Mouse (Mus musculus) heart, embryonic 12.5 days (tissue): Measurements from ENCODE around the gene Vmn2r115. TPM values are rescaled to one million over a fixed set of nuclear protein-coding genes. Genes with fewer than 3 reads are reported as not detected.
"Not testable (repeated sequence)": the region's sequence is repeated elsewhere in the genome, so short reads cannot be mapped to it uniquely, and the experiment has no call there.

Experiments used
- ATAC-seq: fragments of 200-750 bp; cut with Nextera tagmentation; 2 replicates; pipeline ENCODE4 v1.8.0; 2017; ENCODE audit warnings: moderate TSS enrichment, moderate library complexity; ENCODE audit not compliant: insufficient number of reproducible peaks, low FRiP score
- H3K27ac ChIP-seq: fragments of 300-500 bp; sonication (generic); 2 replicates; pipeline ENCODE4 v1.5.1; 2016; ENCODE audit warnings: mild to moderate bottlenecking, moderate library complexity; ENCODE audit not compliant: poor library complexity, severe bottlenecking
- H3K27me3 ChIP-seq: fragments of 300-500 bp; sonication (generic); replicated peaks from 2 replicates; pipeline ENCODE4 v1.6.1; 2016; ENCODE audit warnings: mild to moderate bottlenecking, moderate library complexity
- H3K36me3 ChIP-seq: fragments of 300-500 bp; sonication (generic); 2 replicates; pipeline ENCODE4 v1.6.1; 2016; ENCODE audit warnings: mild to moderate bottlenecking, moderate library complexity
- H3K4me1 ChIP-seq: fragments of 300-500 bp; sonication (generic); replicated peaks from 2 replicates; pipeline ENCODE4 v1.6.1; 2016; ENCODE audit warnings: mild to moderate bottlenecking
- H3K4me2 ChIP-seq: fragments of 300-500 bp; sonication (generic); 2 replicates; pipeline ENCODE4 v1.6.1; 2016; ENCODE audit warnings: mild to moderate bottlenecking, moderate library complexity
- H3K4me3 ChIP-seq: fragments of 300-500 bp; sonication (generic); 2 replicates; pipeline ENCODE4 v1.5.1; 2016; ENCODE audit warnings: mild to moderate bottlenecking
- H3K9ac ChIP-seq: fragments of 300-500 bp; sonication (generic); 2 replicates; pipeline ENCODE4 v1.6.1; 2016; ENCODE audit warnings: mild to moderate bottlenecking, moderate library complexity
- H3K9me3 ChIP-seq: fragments of 300-500 bp; sonication (generic); replicated peaks from 2 replicates; pipeline ENCODE4 v1.6.1; 2016; ENCODE audit warnings: mild to moderate bottlenecking, moderate library complexity
- WGBS: fragments of 180-500 bp; shearing (Covaris S2); methylation state at CpG from one replicate; pipeline ENCODE4 v1.1.7; 2016; 5-methylcytosine and 5-hydroxymethylcytosine counted together
- polyA plus RNA-seq: library from polyadenylated mRNA; unstranded; fragments of >200 nt; fragmentation: Nextera tagmentation; extraction: Ambion mirVana; gene quantifications from 2 replicates; pipeline ENCODE4 v1.2.1, GENCODE M21; 2016

Gene Vmn2r115
- not detected in 2 replicates for polyA plus RNA-seq

DNA sequence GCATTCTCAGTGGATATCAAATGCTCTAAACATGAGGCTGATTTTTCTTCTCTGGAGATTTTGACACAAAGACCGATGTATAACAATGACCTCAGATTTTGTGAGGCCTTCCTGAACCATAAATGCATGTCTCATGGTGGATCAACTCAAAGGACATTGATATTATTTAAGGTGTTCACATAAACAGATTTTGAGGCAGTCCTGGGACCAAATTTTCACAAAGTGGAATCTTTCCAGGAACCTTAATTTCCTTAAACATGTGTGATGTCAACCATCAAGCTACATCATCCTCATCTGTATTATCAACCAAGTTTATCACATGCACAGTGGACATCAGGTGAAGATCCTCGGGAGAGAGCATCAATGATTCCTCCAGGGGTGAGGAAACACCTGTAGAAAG is at the start of gene Vmn2r115:
TSS of gene Vmn2r115 (plus strand) at position 301 of the 400 bp plus-strand sequence.
- H3K36me3 ChIP-seq, H3K9ac ChIP-seq, H3K4me2 ChIP-seq, ATAC-seq, H3K4me3 ChIP-seq, H3K27me3 ChIP-seq, H3K27ac ChIP-seq, H3K4me1 ChIP-seq, H3K9me3 ChIP-seq: not testable (repeated sequence)
- WGBS, result 35% methylated on average over 2 of the region's 2 CpGs

DNA sequence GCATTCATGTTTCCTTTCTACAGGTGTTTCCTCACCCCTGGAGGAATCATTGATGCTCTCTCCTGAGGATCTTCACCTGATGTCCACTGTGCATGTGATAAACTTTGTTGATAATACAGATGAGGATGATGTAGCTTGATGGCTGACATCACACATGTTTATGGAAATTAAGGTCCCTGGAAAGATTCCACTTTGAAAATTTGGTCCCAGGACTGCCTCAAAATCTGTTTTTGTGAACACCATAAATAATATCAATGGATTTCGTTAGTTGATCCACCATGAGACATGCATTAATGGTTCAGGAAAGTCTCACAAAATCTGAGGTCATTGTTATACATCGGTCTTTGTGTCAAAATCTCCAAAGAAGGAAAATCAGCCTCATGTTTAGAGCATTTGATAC is 31.1 kb upstream of the Vmn2r115 start, which contains the start of gene Vmn2r114:
TSS of gene Vmn2r114 (minus strand) at position 101 of the 400 bp plus-strand sequence.
- not testable (repeated sequence) for H3K9me3 ChIP-seq, H3K4me1 ChIP-seq, H3K4me3 ChIP-seq, H3K4me2 ChIP-seq, ATAC-seq, H3K36me3 ChIP-seq, H3K27me3 ChIP-seq, H3K27ac ChIP-seq, H3K9ac ChIP-seq
- 61% methylated on average over 2 of the region's 2 CpGs for WGBS

DNA sequence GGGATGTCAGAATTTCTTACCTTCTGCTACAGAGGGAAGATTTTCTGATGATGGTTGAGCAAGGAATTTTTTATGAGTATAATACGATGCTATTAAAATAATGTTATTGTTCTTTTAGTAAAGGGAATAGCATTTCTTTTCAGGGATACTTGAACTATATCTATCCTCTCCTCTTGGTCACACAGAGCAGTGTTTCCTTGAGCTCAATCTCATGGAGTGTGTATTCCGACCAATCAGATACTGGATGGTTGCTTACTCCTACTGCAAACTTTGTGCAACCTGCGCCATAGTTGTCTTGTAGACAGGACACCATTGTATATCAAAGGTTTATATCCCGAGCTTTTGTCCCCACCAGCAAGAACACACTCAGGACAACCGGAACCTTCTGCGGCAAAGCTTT is 12.9 kb upstream of the Vmn2r115 start:
- 0 out of 2 replicates have a peak, but pooled peaks have one; percentile 48 for ATAC-seq
- H3K4me3 ChIP-seq, result no peak overlapping the region
- no peaks in the 10 kb centered on the region for H3K4me1 ChIP-seq
- no peak overlapping the region for H3K4me2 ChIP-seq
- H3K27ac ChIP-seq, result no peak overlapping the region
- H3K36me3 ChIP-seq, result no peaks in the 10 kb centered on the region
- WGBS, result 64% methylated on average over 6 of the region's 6 CpGs
- H3K27me3 ChIP-seq, result no peaks in the 10 kb centered on the region
- H3K9ac ChIP-seq, result no peak overlapping the region
- peaks cover 8% of the 10 kb centered on the region; the same call in 1 of the 2 replicates for H3K9me3 ChIP-seq

DNA sequence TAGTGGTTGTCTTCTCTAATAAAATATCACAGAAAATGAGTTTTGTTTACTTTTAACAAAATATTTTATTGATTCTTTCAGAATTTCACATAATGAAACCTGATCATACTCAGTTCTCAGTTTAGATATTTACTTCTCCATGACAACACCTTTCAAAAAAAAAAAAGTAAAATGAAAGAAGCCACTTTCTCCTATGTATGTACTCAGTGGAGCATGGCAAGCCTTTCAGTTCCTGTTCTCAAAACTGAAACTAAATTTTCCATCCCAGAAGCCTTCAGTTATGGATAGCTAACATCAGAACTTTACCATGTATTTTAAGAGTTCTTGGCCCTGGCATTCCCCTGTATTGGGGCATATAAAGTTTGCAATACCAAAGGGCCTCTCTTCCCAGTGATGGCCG is 8.1 kb downstream of the Vmn2r115 start:
- no peak for ATAC-seq
- Histone ChIP-seq H3K9ac (no peak overlapping the region), H3K4me3 (no peak overlapping the region), H3K4me2 (no peak overlapping the region), H3K36me3 (no peaks in the 10 kb centered on the region), H3K27ac (no peak overlapping the region), H3K9me3 (no peaks in the 10 kb centered on the region), H3K27me3 (no peaks in the 10 kb centered on the region), H3K4me1 (no peaks in the 10 kb centered on the region)
- 54% methylated on average over 1 of the region's 1 CpGs for WGBS

DNA sequence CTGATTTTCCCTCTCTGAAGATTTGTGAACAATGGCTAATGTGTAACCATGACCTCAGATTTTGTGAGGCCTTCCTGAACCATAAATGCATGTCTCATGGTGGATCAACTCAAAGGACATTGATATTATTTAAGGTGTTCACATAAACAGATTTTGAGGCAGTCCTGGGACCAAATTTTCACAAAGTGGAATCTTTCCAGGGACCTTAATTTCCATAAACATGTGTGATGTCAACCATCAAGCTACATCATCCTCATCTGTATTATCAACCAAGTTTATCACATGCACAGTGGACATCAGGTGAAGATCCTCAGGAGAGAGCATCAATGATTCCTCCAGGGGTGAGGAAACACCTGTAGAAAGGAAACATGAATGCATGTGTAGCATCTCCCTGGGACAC is 40.8 kb downstream of the Vmn2r115 start, which contains the start of gene Vmn2r116:
TSS of gene Vmn2r116 (plus strand) at position 301 of the 400 bp plus-strand sequence.
- H3K9me3 ChIP-seq, H3K4me2 ChIP-seq, H3K4me1 ChIP-seq, ATAC-seq, H3K27ac ChIP-seq, H3K36me3 ChIP-seq, H3K27me3 ChIP-seq, H3K4me3 ChIP-seq, H3K9ac ChIP-seq: not testable (repeated sequence)

Other genes starting within 250 kb of the Vmn2r115 start
- gene Zfp40, start 150.5 kb upstream of the Vmn2r115 start, polyA plus RNA-seq, result 10.2 and 11.4 TPM in 2 replicates
- gene Vmn2r114, start 31.2 kb upstream of the Vmn2r115 start, polyA plus RNA-seq, result not detected in 2 replicates
- gene Vmn2r116, start 40.9 kb downstream of the Vmn2r115 start, polyA plus RNA-seq, result not detected in 2 replicates
- not detected in 2 replicates for gene Vmn2r117, start 136.0 kb downstream of the Vmn2r115 start, polyA plus RNA-seq
- 14.1 and 16.9 TPM in 2 replicates for gene Zfp213, start 220.5 kb downstream of the Vmn2r115 start, polyA plus RNA-seq